Mouse (Mus musculus) testis, adult 2 months (tissue): ENCODE data around the gene 4933415F23Rik.

ENCODE experiments used
- CTCF ChIP-seq: fragments of 200-500 bp; IDR thresholded peaks from 2 replicates; pipeline ENCODE4 v1.5.1; 2012; ENCODE audit warnings: low read depth, mild to moderate bottlenecking, inconsistent platforms, low read length, moderate library complexity; ENCODE audit not compliant: control insufficient read depth, insufficient read depth, insufficient replicate concordance
- POLR2A ChIP-seq: fragments of 200-500 bp; IDR thresholded peaks from 2 replicates; pipeline ENCODE4 v1.6.1; 2012; ENCODE audit warnings: low read depth, mild to moderate bottlenecking, inconsistent platforms, low read length, moderate library complexity; ENCODE audit not compliant: control insufficient read depth

- TF ChIP-seq CTCF (no peak), POLR2A (no peak)
Measured at GRCm38 (mm10) chr1:23064717-23065475, 37.2 kb downstream of the 4933415F23Rik start.
